Mouse (Mus musculus): ENCODE data around the gene Cd59a. TPM values are rescaled to one million over a fixed set of nuclear protein-coding genes. Genes with fewer than 3 reads are reported as not detected.
"Not testable (repeated sequence)": the region's sequence is repeated elsewhere in the genome, so short reads cannot be mapped to it uniquely, and the experiment has no call there.

Gene Cd59a
- 13.5 and 13.7 TPM in 2 replicates for polyA plus RNA-seq (2015; fragmentation: Nextera tagmentation; extraction: Ambion mirVana)

DNA sequence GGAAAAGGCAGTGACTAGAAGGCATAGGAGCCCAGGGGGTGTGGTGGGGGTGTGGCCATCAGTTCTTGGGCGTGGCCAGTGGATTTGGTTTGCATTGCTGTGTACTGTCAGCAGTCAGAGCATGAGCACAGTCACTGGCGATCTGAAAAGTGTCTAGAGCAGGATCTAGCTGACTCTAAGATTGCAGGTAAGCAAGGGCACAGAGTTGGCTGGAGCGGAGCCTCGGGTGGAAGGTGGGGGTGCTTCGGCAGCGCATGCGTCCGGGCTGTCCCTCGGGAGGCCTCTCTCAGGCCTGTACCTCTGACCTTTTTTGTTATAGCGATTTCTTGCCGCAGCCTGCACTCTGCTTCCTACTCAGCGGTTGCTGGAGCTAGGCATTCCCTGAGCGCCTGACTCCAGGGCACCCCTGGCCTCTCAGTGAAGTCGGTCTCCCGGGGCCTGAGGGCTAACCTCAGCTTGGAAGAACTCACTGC, at the start of gene Cd59a:
Gene Cd59a, plus strand, starts transcription at position 61 of the 473 bp plus-strand sequence.
- H3K27ac ChIP-seq, result peak within 1 kb of the TSS; percentile 75
- WGBS, result 6% methylated on average over 15 of the region's 15 CpGs
- peak within 1 kb of the TSS; percentile 44 for H3K4me3 ChIP-seq (replicated peaks)
- no peaks in the 10 kb centered on the region for H3K9me3 ChIP-seq
- peak; percentile 95 for ATAC-seq
- H3K4me2 ChIP-seq (replicated peaks), result peak within 1 kb of the TSS; percentile 62
- peaks cover 8% of the 10 kb centered on the region for H3K4me1 ChIP-seq (replicated peaks)
- H3K9ac ChIP-seq (replicated peaks), result peak within 1 kb of the TSS; percentile 63
- H3K36me3 ChIP-seq, result no peaks in the 10 kb centered on the region
- no peaks in the 10 kb centered on the region for H3K27me3 ChIP-seq

DNA sequence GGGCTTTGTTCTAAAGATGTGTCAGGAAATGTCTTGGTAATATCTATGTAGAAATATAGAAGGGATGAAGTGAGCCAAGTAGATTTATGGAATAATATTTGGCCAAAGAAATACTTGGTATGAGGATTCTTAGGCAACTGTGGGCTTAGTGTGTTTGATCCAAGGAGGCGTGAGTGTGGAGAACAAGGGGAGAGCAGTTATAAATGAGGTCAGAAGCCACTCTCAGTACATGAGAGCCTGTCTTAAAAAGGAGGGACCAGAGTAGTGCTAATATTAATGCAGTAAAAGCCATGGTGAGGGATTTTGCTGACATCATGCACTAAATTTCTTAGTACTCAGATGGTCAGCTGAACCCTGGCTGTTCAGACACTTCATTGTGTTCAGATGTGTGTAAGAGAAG, 37.2 kb upstream of the Cd59a start:
- no peak overlapping the region for H3K4me2 ChIP-seq (replicated peaks)
- peaks cover 51% of the 10 kb centered on the region for H3K36me3 ChIP-seq
- no peak for ATAC-seq
- no peaks in the 10 kb centered on the region for H3K9me3 ChIP-seq
- WGBS, result 94% methylated on average over 1 of the region's 1 CpGs
- no peaks in the 10 kb centered on the region for H3K27me3 ChIP-seq
- H3K27ac ChIP-seq, result no peak overlapping the region
- no peak overlapping the region for H3K4me3 ChIP-seq (replicated peaks)
- no peak overlapping the region for H3K9ac ChIP-seq (replicated peaks)
- H3K4me1 ChIP-seq (replicated peaks), result no peaks in the 10 kb centered on the region

DNA sequence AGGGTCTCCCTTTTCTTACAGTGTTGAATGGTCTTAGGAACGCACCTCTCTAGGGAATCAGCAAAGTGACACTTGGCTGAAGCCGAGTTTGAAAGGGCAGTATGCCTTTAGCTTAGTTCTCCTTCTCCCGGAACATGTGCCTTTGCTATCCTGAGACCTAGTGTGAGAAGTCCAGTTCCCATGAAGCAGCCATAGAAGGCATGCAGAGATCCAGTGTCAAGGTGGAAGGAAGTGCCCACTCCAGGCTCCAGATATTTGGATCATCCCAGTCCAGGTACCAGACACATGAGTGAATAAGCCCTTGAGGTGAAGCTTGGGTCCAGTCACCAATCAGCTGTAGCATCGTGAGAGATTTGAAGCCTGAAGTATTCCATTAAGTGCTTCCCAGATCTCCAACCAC, 36.6 kb upstream of the Cd59a start:
- Histone ChIP-seq H3K4me2 (replicated peaks) (no peak overlapping the region), H3K27ac (no peak overlapping the region), H3K27me3 (no peaks in the 10 kb centered on the region), H3K36me3 (peaks cover 47% of the 10 kb centered on the region), H3K4me3 (replicated peaks) (no peak overlapping the region), H3K9me3 (no peaks in the 10 kb centered on the region), H3K4me1 (replicated peaks) (no peaks in the 10 kb centered on the region), H3K9ac (replicated peaks) (no peak overlapping the region)
- ATAC-seq, result no peak
- 91% methylated on average over 4 of the region's 4 CpGs for WGBS

DNA sequence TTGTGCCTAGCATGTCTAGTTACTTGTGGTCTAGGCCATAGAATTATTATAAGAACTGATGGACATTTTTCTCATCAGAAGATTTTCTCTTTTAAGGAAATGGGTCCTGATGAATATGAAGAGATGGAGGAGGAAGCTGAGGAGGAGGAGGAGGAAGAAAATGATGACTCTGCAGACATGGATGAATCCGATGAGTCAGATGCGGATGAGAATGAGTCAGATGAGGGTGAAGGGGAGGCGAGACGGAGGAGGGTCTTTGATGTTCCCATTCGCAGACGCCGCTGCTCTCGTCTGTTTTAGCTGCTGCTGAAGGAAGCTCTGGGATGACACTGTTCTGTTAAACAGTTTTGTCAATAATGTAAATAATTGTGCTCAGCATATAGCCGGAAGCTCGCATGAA, 35.8 kb upstream of the Cd59a start:
- Histone ChIP-seq H3K36me3 (peaks cover 39% of the 10 kb centered on the region), H3K4me3 (replicated peaks) (no peak overlapping the region), H3K27ac (no peak overlapping the region), H3K9me3 (no peaks in the 10 kb centered on the region), H3K4me1 (replicated peaks) (no peaks in the 10 kb centered on the region), H3K4me2 (replicated peaks) (no peak overlapping the region), H3K27me3 (no peaks in the 10 kb centered on the region), H3K9ac (replicated peaks) (no peak overlapping the region)
- WGBS, result 92% methylated on average over 10 of the region's 10 CpGs
- ATAC-seq, result no peak

DNA sequence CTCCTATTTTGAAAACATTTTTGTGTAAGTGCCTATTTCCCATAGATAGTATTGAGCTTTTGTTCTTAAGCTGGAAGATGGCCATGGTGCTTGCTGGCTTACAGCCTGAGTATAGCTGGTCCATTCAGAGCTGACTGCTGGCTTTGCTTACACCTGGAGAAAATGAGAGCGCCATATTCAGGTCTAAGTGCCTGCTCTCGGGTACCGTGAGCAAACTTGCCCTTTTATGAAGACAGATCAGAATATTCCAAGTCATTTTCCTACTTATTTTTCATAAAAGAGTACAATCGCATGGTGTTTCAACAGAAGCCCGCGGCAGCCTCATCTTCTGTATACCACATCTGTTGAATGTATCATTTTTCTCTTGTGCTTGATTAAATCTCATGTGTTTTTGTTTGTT, 34.6 kb upstream of the Cd59a start:
- Histone ChIP-seq H3K4me3 (replicated peaks) (no peak overlapping the region), H3K36me3 (peaks cover 32% of the 10 kb centered on the region), H3K9ac (replicated peaks) (no peak overlapping the region), H3K4me2 (replicated peaks) (no peak overlapping the region), H3K4me1 (replicated peaks) (no peaks in the 10 kb centered on the region), H3K9me3 (no peaks in the 10 kb centered on the region), H3K27ac (no peak overlapping the region), H3K27me3 (no peaks in the 10 kb centered on the region)
- no peak for ATAC-seq
- 97% methylated on average over 6 of the region's 6 CpGs for WGBS

DNA sequence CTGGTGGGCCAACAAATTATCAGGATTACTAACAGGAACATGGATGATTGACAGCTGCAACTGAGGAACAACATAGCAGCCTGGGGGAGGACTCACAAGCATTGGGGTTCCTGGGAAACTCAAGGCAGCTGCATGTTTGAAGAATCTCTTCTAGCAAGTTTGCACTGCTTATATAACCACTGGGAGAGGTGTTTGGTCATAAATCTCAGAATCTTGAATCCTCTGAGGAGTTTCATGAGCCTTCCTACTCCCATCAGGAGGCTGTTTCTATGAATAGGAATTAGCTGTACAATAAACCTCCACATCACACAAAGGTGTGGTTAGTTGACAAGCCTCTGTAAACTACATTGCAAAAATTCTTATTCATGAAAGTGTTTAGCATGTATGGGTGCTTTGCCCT, 32.9 kb upstream of the Cd59a start:
- no peaks in the 10 kb centered on the region for H3K9me3 ChIP-seq

DNA sequence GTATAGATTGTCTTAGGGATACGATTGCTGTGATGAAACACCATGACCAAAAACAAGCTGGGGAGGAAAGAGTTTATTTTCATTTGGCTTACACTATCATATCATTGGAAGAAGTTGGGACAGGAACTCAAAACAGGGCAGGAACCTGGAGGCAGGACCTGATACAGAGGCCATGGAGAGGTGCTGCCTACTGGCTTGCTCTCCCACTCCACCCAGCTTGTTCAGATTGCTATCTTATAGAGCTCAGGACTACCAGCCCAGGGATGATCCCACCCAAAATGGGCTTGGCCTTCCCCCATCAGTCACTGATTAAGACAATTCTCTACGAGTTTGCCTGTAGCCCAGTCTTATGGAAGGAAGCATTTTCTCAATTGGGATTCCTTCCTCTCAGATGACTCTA, 31.4 kb upstream of the Cd59a start:
- H3K36me3 ChIP-seq, result peaks cover 24% of the 10 kb centered on the region
- H3K9ac ChIP-seq (replicated peaks), result no peak overlapping the region
- H3K27ac ChIP-seq, result no peak overlapping the region
- no peaks in the 10 kb centered on the region for H3K27me3 ChIP-seq
- no peak overlapping the region for H3K4me2 ChIP-seq (replicated peaks)
- WGBS, result 93% methylated on average over 2 of the region's 2 CpGs
- no peaks in the 10 kb centered on the region for H3K4me1 ChIP-seq (replicated peaks)
- H3K9me3 ChIP-seq, result no peaks in the 10 kb centered on the region
- H3K4me3 ChIP-seq (replicated peaks), result no peak overlapping the region
- ATAC-seq, result no peak

More for the DNA sequence above, 32.9 kb upstream of the Cd59a start:
- no peak overlapping the region for H3K9ac ChIP-seq (replicated peaks)
- ATAC-seq, result no peak
- no peak overlapping the region for H3K4me3 ChIP-seq (replicated peaks)
- peaks cover 32% of the 10 kb centered on the region for H3K36me3 ChIP-seq
- no peak overlapping the region for H3K27ac ChIP-seq
- no peak overlapping the region for H3K4me2 ChIP-seq (replicated peaks)
- no peaks in the 10 kb centered on the region for H3K4me1 ChIP-seq (replicated peaks)
- no peaks in the 10 kb centered on the region for H3K27me3 ChIP-seq

DNA sequence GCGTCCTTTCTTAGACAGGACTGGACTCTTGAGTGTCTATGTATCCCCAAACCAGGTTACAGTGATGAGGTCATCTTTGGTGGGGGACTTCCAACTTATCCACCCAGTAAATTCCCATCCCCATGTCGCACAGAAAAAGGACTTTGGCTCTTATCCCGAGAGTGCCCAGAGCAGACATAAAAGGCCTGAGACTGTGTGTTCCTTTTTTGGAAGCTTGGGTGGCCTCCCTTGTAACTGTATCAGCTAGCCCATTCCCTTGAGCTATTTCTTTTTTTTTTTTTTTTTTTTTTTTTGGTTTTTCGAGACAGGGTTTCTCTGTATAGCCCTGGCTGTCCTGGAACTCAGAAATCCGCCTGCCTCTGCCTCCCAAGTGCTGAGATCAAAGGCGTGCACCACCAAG, 30.1 kb upstream of the Cd59a start, which contains the start of gene Gm10912:
Gene Gm10912, plus strand, starts transcription at position 301 of the 400 bp plus-strand sequence.
- not testable (repeated sequence) for H3K4me3 ChIP-seq (replicated peaks); H3K4me1 ChIP-seq (replicated peaks); H3K27ac ChIP-seq; H3K9ac ChIP-seq (replicated peaks); H3K27me3 ChIP-seq; H3K4me2 ChIP-seq (replicated peaks); ATAC-seq; H3K9me3 ChIP-seq
- WGBS, result 93% methylated on average over 5 of the region's 6 CpGs
- H3K36me3 ChIP-seq, result peaks cover 17% of the 10 kb centered on the region

DNA sequence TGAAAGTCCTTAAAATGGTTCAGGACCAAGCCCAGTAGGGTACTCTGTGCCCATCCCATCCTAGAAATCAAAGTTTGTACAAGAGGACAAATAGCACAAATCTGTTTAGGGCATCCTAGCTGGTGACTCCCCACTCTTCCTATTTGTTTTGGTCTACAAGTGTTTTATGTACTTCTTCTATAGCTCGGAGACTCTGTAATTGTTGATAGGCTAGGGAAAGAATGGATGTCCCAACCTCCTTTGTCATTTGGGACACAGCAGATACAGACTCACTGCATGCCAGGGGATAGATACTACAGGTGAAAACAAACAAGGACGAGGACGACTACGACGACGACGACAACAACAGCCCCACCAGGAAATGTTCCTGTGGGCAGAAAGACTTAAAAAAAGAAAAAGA, 27.2 kb upstream of the Cd59a start, which contains the start of gene Gm10799:
Gene Gm10799, minus strand, starts transcription at position 101 of the 400 bp plus-strand sequence.
- not testable (repeated sequence) for H3K27ac ChIP-seq; H3K4me3 ChIP-seq (replicated peaks); H3K9me3 ChIP-seq; H3K27me3 ChIP-seq; H3K9ac ChIP-seq (replicated peaks); ATAC-seq; H3K4me2 ChIP-seq (replicated peaks); H3K36me3 ChIP-seq; H3K4me1 ChIP-seq (replicated peaks)
- 88% methylated on average over 7 of the region's 7 CpGs for WGBS

DNA sequence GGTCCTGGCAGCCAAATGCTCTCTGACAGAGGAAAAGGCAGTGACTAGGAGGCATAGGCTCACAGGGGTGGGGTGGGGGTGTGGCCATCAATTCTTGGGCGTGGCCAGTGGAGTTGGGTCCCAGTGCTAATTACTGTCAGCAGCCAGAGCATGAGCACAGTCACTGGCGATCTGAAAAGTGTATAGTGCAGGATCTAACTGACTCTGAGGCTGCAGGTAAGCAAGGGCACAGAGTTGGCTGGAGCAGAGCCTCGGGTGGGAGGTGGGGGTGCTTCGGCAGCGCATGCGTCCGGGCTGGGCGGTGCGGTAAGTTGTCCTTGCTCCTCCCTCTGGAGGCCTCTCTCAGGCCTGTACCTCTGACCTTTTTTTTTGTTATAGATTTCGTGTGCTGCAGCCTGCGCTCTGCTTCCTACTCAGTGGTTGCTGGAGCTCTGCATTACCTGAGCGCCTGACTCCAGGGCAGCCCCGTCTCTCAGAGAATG, 25.9 kb upstream of the Cd59a start, which contains the start of gene Cd59b:
Gene Cd59b, plus strand, starts transcription at position 146 of the 482 bp plus-strand sequence.
- 6% methylated on average over 13 of the region's 13 CpGs for WGBS
- Histone ChIP-seq H3K4me1 (replicated peaks) (peaks cover 8% of the 10 kb centered on the region), H3K9ac (replicated peaks) (peak within 1 kb of the TSS; percentile 36; the same call in 1 of the 2 replicates), H3K27me3 (no peaks in the 10 kb centered on the region), H3K9me3 (no peaks in the 10 kb centered on the region), H3K4me3 (replicated peaks) (peak within 1 kb of the TSS; percentile 39), H3K27ac (no peak within 1 kb of the TSS), H3K36me3 (no peaks in the 10 kb centered on the region), H3K4me2 (replicated peaks) (peak within 1 kb of the TSS; percentile 58)
- ATAC-seq, result peak; percentile 91

DNA sequence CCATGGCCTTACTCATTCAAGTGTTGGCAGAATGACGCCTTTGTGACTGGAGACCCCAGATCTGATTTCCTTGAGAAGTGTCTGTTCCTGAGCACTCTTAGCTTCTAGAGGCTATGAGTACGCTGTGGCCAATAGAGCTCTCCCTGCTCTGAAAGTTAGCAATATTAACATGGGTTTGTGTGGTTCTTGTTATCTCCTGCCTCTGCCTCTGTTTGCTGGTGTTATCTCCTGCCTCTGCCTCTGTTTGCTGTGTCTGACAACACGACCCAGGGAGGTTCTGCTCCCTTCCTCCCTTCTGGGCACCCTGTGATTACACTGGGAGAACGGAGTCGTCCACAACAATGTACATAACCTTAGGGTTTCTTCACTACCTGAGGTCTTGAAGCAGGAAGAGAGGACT, 17.3 kb upstream of the Cd59a start:
- H3K4me1 ChIP-seq (replicated peaks); H3K4me3 ChIP-seq (replicated peaks); ATAC-seq; H3K27me3 ChIP-seq; H3K4me2 ChIP-seq (replicated peaks); H3K9me3 ChIP-seq; H3K27ac ChIP-seq; H3K9ac ChIP-seq (replicated peaks); H3K36me3 ChIP-seq: not testable (repeated sequence)
- WGBS, result 79% methylated on average over 5 of the region's 5 CpGs

DNA sequence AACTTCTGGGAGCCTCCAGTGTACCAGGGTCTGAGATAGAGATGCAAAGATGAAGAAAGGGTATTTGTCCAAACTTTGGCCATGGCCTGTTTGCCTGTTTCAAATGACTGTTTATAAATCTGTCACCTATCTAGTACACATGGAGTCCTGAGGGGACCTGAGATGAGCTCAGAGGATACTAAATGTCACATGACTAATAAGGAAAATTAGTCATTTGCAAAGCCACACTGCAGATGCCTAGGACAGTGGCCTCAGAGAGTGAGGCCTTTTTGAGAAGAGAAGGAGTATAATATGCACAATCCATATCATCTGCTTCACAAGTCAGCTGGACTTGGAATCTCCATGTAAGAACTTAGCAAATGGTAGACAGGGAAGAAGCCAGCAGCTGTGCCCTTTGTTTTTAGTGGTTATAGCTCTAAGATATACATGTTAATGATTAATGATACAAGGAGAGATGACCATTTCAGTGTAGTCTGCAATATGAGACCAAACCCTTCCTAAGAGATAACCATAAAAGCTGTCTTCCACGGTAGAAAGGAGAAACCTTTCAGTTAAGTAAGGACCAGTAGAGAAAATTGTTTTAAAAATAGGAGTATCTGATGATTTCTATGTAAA, 14.1 kb upstream of the Cd59a start:
- not testable (repeated sequence) for ATAC-seq; H3K4me3 ChIP-seq (replicated peaks)
- no CpG with 5 or more reads among the region's 1 CpGs for WGBS

DNA sequence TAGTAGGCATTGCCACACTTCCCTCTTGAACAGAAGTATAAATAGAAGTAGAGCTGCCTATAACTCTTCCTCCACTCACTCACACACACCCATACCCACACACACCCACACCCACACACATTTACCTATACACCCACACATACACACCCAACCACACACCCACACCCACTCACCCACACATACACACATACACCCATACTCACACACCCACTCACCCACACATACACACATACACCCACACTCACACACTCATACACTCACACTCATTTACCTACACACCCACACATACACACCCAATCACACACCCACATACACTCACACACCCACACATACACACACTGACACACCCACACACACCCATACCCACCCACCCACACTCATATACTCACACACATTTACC, 13.1 kb upstream of the Cd59a start:
- no peak for ATAC-seq
- Histone ChIP-seq H3K27me3 (no peaks in the 10 kb centered on the region), H3K4me3 (replicated peaks) (no peak overlapping the region), H3K4me1 (replicated peaks) (no peaks in the 10 kb centered on the region), H3K27ac (no peak overlapping the region), H3K9ac (replicated peaks) (no peak overlapping the region), H3K9me3 (no peaks in the 10 kb centered on the region), H3K4me2 (replicated peaks) (no peak overlapping the region), H3K36me3 (no peaks in the 10 kb centered on the region)

More for the DNA sequence above, 14.1 kb upstream of the Cd59a start:
- not testable (repeated sequence) for H3K9me3 ChIP-seq; H3K36me3 ChIP-seq; H3K4me1 ChIP-seq (replicated peaks); H3K27ac ChIP-seq; H3K9ac ChIP-seq (replicated peaks); H3K27me3 ChIP-seq; H3K4me2 ChIP-seq (replicated peaks)

All from midbrain, embryonic 13.5 days (tissue).